Mouse (Mus musculus): ENCODE data around the gene Bloc1s2. TPM values are rescaled to one million over a fixed set of nuclear protein-coding genes. Genes with fewer than 3 reads are reported as not detected.
A peak's percentile ranks its signal among the peaks of the same experiment; 100 is the strongest.
"Not testable (repeated sequence)": the region's sequence is repeated elsewhere in the genome, so short reads cannot be mapped to it uniquely, and the experiment has no call there.

Bloc1s2 gene
- total RNA-seq, 2 experiments from 2014 or later, result 57.7 to 66.7 TPM

DNA sequence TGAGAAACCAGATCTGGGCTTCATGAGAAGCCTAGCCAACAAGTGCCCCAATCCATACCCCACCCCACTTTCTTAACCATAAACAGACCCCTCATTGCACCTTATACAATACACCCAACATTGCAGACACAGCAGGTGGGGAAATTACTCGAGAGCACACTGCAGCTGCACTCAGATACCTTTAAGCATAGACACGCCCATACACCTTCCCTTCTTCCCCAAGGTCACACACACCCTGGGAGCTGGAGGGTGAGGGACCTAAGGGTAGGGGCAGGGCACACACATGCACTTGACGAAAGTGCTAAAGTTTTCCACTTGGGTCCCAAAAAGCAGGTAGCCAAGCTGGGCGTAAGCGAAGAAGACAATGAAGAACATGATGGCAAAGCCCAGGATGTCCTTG lies 7.5 kb upstream of the Bloc1s2 start:
- H3K27ac ChIP-seq, result no peak overlapping the region
- no peak for DNase-seq (ENCODE audit: extremely low spot score in 1 of 2, low spot score in 2 of 2)
- intact Hi-C loops (cut with DNase I), result no loop called here
- no peak overlapping the region for H3K4me3 ChIP-seq
- TF ChIP-seq CTCF (IDR thresholded peaks at IDR 0.05), result no peak

DNA sequence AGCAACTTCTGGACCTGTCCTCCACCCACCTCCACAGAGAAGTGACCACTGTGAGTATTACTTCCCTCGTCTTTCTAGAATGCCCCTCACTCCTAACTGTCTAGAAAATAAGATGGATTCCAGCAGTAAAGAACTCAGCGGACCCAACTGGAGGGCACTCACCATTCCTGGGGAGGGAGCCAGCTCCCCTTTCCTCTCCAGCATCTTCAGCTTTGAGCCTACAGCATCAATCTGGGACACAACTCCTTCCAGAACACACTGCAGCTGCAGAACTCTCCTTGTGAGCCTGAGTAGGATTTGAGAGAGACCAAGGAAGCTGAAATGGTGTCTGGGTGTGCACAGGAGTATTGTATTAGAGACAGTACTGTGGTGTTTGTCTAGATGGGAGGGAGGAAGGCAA lies 2.7 kb upstream of the Bloc1s2 start:
- H3K27ac ChIP-seq, result no peak overlapping the region
- DNase-seq (ENCODE audit: extremely low spot score in 1 of 2, low spot score in 2 of 2), result no peak
- no peak overlapping the region for H3K4me3 ChIP-seq
- intact Hi-C loops (cut with DNase I), result no loop called here
- TF ChIP-seq CTCF (IDR thresholded peaks at IDR 0.05), result no peak

DNA sequence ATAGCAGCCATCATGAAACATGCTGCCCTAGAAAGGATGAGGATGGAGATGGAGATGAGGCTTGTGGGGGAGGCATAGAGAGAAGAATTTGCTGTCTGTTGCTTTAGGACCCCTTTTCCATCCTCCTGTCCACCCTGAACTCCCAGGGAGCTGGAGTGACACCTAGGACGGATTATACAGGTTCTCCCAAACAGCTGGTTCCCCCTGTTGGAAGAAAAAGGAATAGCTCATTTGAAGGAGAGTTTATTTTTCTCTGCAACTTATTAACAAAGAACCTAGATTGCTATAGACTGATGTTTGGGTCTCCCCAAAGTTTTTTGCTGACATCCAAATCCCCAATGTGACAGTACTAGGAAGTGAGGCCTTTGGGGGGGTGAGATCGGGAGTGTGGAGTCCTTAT lies 2.1 kb upstream of the Bloc1s2 start:
- DNase-seq (ENCODE audit: extremely low spot score in 1 of 2, low spot score in 2 of 2), result no peak
- H3K4me3 ChIP-seq, result no peak overlapping the region
- no peak; the same call in none of the 2 replicates for TF ChIP-seq CTCF (IDR thresholded peaks at IDR 0.05)
- H3K27ac ChIP-seq, result no peak overlapping the region
- intact Hi-C loops (cut with DNase I), result no loop called here

DNA sequence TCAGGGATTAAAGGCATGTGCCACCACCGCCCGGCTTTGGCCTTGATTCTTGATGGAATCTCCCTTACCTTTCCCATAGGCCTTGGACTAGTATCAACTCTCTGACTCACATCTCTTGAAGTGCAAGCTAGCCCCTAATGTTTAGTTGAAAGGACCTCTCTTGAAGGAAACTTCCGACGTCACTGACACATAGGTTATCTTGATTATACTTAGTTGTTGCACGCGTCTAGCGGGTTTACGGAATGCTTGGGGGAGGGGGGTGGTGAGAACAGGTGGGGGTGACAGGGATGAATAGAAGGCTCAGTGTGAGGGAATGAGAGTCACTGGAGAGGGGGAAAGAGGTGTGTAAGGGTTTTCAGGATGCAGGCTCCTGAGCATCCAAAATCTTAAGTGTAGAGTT lies 705 bp upstream of the Bloc1s2 start:
- no peak for TF ChIP-seq CTCF (IDR thresholded peaks at IDR 0.05)
- H3K4me3 ChIP-seq, result no peak overlapping the region
- H3K27ac ChIP-seq, result no peak overlapping the region
- intact Hi-C loops (cut with DNase I), result no loop called here
- DNase-seq (ENCODE audit: extremely low spot score in 1 of 2, low spot score in 2 of 2), result no peak

DNA sequence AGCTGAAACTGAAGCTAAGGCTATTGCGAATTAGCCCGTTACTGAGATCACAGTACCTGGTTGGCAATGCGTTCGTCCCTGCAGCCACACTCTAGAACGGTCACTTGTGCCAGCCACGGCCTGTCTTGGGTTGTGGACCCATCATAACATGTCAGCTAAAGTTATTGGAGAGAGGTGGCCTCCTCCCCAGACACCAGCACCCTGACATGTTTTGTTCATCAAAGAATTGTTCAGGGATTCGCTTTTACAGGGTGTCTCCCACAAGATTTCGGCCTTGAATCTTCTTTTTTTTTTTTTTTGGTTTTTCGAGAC lies 278 bp upstream of the Bloc1s2 start:
- no peak for DNase-seq (ENCODE audit: extremely low spot score in 1 of 2, low spot score in 2 of 2)
- peak overlapping the region; percentile 84 for H3K27ac ChIP-seq
- peak overlapping the region; percentile 86 for H3K4me3 ChIP-seq
- TF ChIP-seq CTCF (IDR thresholded peaks at IDR 0.05), result no peak
- intact Hi-C loops (cut with DNase I), result no loop called here

DNA sequence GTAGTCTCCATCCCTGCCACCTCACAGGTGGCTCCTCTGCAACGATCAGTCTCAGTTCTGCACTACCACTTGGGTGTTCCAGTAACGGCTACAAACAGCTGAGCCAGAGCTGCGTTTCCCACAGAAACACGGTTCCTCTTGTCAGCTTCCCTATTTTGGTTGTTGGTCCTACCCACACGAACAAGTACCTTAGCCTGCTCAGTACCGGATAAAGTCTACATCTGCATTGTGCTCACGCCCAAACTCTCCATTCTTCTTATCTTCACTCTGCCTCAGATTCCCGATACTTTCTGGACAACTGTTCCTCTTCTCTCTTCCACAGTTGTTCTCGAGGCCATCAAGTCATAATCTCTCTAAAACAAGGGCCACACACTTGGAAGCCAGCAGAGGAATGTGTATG lies 1.9 kb downstream of the Bloc1s2 start:
- intact Hi-C loops (cut with DNase I), result no loop called here
- Histone ChIP-seq H3K4me3 (no peak overlapping the region), H3K27ac (no peak overlapping the region)
- DNase-seq (ENCODE audit: extremely low spot score in 1 of 2, low spot score in 2 of 2), result no peak
- no peak for TF ChIP-seq CTCF (IDR thresholded peaks at IDR 0.05)

DNA sequence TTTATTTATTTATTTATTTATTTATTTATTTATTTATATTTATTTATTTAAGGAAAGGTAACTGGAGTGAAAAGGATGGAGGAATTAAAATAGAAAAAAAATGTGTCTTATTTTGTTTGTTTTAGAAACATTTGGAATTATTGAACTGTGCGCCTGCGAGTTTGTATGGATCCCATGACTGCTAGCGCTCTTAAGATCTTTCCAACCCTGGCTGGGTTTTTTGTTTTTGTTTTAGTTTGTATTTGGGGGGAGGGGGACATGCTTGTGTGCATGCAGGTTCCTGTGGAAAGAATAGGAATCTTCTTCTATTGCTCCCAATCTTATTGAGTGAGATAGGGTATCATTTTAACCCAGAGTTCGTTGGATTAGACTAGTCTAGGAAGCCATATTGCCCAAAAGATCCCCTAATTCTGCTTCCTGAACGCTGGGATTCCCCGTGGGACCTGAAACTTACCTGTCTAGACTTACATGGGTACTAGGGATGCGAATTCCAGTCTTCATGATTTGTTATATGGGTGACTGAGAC lies 10.2 kb downstream of the Bloc1s2 start:
- intact Hi-C loops (cut with DNase I), result loop anchor here (2.0 to 10.0 kb wide), 3 partner anchors 27 to 799 kb away; partner anchors contain the start of genes Cox15, Cutc and Slf2
- TF ChIP-seq CTCF (IDR thresholded peaks at IDR 0.05), result no peak
- DNase-seq (ENCODE audit: extremely low spot score in 1 of 2, low spot score in 2 of 2), result no peak
- H3K27ac ChIP-seq, result no peak overlapping the region; the same call in 1 of the 2 replicates
- H3K4me3 ChIP-seq, result peak overlapping the region; percentile 54

DNA sequence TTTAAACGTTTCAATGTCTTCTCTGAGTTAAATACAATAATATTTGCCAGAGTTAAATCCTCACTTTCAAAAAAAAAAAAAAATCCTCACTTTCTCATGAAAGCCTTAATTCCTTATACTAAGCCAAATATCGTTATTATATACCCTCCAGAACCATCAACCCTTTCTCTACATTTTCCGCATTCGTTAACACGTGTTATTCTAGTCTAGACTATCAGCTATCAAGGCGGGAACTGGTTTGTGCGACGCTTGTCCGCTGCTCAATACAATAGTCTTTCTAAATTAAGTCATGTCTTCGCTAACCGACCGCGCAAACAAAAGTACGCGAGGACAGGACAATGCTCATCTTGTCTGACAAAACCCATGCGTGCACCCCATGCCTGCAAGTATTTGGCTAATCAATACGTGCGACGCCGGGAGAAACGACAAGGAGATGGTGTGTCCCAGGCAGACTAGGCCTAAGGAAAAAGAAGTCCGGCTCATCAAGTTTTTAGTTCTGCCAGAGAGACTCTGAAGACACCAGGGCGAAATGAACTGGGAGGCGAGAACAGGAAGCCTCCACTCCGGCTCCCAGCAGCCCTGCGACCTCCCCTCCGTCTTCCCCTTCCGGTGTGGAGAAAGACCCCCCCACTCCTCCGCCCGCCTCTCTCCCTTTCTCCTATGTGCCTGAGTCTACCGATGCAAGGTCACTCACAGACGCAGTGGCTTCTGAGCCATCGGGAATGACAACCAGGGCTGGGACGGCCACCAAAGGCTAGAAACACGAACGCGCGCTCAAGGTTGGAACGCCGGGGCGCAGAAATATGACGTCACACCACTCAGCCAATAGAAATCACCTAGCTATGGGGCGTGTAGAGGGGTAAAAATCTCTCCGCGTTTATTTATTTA lies 10.9 kb downstream of the Bloc1s2 start, which contains the start of gene Cwf19l1:
TSS of gene Cwf19l1 (minus strand) at position 805 of the 888 bp plus-strand sequence.
- no peak for TF ChIP-seq CTCF (IDR thresholded peaks at IDR 0.05)
- intact Hi-C loops (cut with DNase I), result loop anchor here (2.0 to 10.0 kb wide), 3 partner anchors 27 to 799 kb away; partner anchors contain the start of genes Cox15, Cutc and Slf2
- DNase-seq (ENCODE audit: extremely low spot score in 1 of 2, low spot score in 2 of 2), result peak; percentile 85 to 86
- peak within 1 kb of the TSS; percentile 54 for H3K4me3 ChIP-seq
- peak within 1 kb of the TSS; percentile 83 for H3K27ac ChIP-seq

DNA sequence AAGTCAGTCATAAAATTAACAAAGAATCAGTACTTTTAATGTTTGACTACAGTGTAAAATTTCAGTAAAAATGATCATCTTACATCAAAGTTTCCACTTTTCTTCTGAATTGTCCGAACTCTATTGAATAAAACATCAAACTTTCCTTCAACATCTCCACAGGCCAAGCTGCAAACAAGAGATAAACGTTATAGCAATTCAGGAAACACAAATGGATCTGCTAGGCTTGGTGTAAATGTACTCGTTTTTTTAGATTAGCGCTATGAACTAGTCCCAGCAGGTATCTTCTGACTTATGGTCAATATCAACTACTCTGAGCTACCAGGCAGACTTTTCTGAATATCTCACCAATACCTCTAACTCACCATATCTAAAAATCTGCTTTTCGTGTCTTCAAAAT lies 13.3 kb downstream of the Bloc1s2 start:
- intact Hi-C loops (cut with DNase I), result loop anchor here (10.0 kb wide), 2 partner anchors 378 to 802 kb away; partner anchors contain the start of genes Cox15, Cutc and Slf2

DNA sequence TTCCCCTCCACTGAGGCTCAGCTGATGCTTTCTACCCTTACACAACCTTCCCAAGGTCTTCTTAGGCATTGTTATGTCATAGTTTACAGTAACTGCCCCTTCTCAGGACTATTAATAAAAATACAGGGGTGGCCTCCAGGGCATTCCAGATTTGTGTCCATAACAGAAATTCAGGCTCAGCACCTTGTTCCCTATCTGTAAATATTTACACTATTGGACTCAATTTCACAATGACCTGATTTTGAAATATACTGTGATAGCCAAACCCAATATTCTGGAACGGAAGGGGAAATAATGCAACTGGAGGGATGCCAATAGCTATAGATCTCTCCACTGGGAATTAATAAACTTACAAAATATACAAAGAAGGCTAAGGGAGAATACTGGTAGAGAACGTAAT lies 17.7 kb downstream of the Bloc1s2 start:
- intact Hi-C loops (cut with DNase I), result no loop called here
- no peak overlapping the region for H3K4me3 ChIP-seq
- TF ChIP-seq CTCF (IDR thresholded peaks at IDR 0.05), result no peak
- no peak for DNase-seq (ENCODE audit: extremely low spot score in 1 of 2, low spot score in 2 of 2)
- no peak overlapping the region for H3K27ac ChIP-seq

More for the DNA sequence above, 13.3 kb downstream of the Bloc1s2 start:
- no peak for DNase-seq (ENCODE audit: extremely low spot score in 1 of 2, low spot score in 2 of 2)
- TF ChIP-seq CTCF (IDR thresholded peaks at IDR 0.05), result no peak
- Histone ChIP-seq H3K4me3 (no peak overlapping the region), H3K27ac (no peak overlapping the region)

DNA sequence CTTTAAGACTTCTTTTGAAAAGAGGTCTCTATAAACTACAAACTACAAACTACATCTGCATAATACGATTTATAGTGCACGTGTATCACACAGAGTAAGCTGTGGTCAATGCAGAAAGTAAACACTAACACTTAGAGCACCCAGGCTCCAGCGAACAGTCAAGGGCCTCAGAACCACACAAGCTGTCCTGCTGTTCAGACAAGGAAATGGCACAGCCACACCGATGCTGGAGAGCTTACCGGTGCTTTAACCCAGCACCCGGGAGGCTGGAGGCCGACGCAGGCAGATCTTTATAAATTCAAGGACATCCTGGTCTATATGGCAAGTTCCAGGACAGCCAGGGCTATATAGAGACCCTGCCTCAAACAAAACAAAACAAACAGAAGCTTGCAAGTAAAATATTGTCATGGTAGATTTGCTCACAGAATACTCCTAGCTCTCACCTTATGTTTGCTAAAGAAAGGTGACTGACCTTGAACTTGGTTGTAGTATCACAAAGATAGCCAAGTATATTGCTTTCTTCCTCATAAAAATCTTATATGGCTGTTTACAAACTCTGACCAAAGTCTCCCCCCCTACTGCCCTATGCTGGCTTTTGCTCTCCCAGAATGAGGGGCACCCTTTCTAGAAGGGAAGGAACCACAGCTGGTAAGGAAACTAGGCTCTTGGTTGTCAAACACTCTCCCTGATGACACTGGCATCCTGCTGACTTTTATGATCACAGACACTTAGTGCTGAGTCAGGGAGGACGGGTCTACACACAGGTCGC lies 18.3 kb downstream of the Bloc1s2 start:
- no peak for DNase-seq (ENCODE audit: extremely low spot score in 1 of 2, low spot score in 2 of 2)
- intact Hi-C loops (cut with DNase I), result no loop called here
- no peak overlapping the region for H3K27ac ChIP-seq
- TF ChIP-seq CTCF (IDR thresholded peaks at IDR 0.05), result no peak
- no peak overlapping the region for H3K4me3 ChIP-seq

DNA sequence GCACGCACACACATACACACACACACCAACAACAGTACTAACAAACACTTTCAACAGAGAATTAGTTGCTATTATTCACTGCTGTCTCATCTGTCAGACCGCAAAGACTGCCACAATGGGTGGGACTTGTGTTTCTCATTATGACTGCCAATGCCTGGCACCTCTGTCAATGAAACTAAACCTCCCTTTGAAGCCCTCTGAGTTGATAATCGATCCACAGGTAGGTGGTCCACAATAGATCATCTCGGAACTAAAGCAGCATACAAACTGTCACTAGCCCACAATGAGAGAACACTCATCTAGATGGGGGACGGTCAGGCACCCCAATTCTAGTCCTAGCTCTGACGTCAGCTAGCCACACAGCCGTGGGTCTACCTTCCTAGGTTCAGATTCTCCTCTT lies 25.1 kb downstream of the Bloc1s2 start:
- no peak for TF ChIP-seq CTCF (IDR thresholded peaks at IDR 0.05)
- no peak overlapping the region for H3K27ac ChIP-seq
- no peak overlapping the region for H3K4me3 ChIP-seq
- DNase-seq (ENCODE audit: extremely low spot score in 1 of 2, low spot score in 2 of 2), result no peak
- intact Hi-C loops (cut with DNase I), result no loop called here

DNA sequence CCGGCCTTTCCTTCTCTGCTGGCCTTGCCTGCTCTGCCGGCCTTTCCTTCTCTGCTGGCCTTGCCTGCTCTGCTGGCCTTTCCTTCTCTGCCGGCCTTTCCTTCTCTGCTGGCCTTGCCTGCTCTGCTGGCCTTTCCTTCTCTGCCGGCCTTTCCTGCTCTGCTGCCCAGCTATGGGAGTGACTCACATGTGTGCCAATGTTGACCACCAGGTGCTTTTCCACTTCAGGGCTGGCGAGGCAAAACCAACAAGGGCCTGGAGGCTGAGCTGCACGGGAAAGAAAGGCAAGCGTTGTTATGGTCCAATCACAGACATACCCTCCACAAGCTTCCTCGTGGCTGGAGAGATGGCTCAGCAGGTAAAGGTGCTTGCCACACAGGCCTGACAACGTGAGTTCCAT lies 25.6 kb downstream of the Bloc1s2 start:
- H3K4me3 ChIP-seq; H3K27ac ChIP-seq; DNase-seq (ENCODE audit: extremely low spot score in 1 of 2, low spot score in 2 of 2); intact Hi-C loops (cut with DNase I): not testable (repeated sequence)

All from left cerebral cortex, adult 2 months (tissue).